Mouse (Mus musculus) embryonic fibroblast, embryonic 13.5 days (primary cell): ENCODE results near the gene Rab28.

Experiments
- CTCF ChIP-seq: IDR thresholded peaks from 2 replicates; pipeline ENCODE4 v1.5.1; 2011; ENCODE audit warnings: mild to moderate bottlenecking, control low read depth, low read length, moderate library complexity, borderline replicate concordance; ENCODE audit not compliant: insufficient read depth
- POLR2A ChIP-seq: IDR thresholded peaks from 2 replicates; pipeline ENCODE4 v1.6.1; 2011; ENCODE audit warnings: low read depth, mild to moderate bottlenecking, control low read depth, low read length, moderate library complexity

GRCm38 (mm10) chr5:41727017-41727416 lies 19.1 kb upstream of the Rab28 start:
- TF ChIP-seq CTCF (no peak), POLR2A (no peak)
